Mouse (Mus musculus): Measurements from ENCODE around the gene Nup88.

DNA sequence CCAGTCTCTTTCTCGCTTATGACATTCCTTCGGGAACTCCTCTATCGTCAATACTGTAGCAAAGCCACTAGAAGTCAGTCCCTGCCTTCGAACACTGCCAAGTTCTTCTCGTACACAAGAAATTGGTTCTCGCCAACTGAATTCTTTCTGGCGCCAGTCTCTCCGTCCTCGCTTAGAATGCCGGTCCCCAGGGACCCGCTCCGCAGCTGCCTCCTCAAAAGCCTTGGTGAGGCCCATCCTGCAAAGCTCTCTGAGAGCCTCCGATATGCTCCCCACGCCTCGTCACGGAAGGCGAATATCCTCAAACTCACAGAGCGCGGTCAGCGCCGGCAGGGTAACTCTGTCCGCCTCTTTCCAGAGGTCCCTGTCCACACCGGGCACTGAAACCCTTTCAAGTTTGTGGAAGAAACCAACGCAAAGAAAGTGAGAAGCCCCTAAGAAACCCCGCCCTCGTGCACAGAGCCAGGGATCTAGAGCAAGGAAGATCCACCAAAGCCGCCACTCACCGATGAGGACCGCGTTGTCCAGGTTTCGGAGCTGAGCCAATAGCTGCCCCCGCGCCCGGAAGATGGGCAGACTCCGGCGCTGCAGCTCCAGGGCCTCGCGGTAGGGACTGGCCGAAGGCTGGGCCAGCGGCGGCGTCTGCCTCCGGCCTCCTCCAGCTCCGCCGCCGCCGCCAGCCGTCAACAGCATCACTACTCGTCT lies 34.0 kb upstream of the Nup88 start:
- TF ChIP-seq CTCF (IDR thresholded peaks at IDR 0.05; ENCODE audit: low read depth, low read length) = no peak
- TF ChIP-seq POLR2A (IDR thresholded peaks at IDR 0.05; ENCODE audit: insufficient read depth, low read length) = no peak
- TF ChIP-seq EP300 (IDR thresholded peaks at IDR 0.05; ENCODE audit: insufficient read depth, low read depth, low read length) = no peak
